Mouse (Mus musculus) stomach, postnatal 0 days (tissue): ENCODE data around the gene BC034090.

ENCODE experiments used
- CTCF ChIP-seq: IDR thresholded peaks from 2 replicates; pipeline ENCODE4 v1.5.1; 2016; ENCODE audit warnings: antibody characterized with exemption, low read depth, mild to moderate bottlenecking, moderate library complexity
- EP300 ChIP-seq: optimal IDR thresholded peaks from 2 replicates; pipeline ENCODE3; 2016; ENCODE audit warnings: antibody characterized with exemption

- TF ChIP-seq CTCF (no peak), EP300 (no peak)
Observed at GRCm38 (mm10) chr1:155202472-155202871, 41.8 kb downstream of the BC034090 start.
